ENCODE assay signal across 11 mouse cellular contexts in genomic region chr13:28720169-28720568, GRCm38 (mm10).
DNase-seq lines count a peak whose midpoint lies in the region; ATAC-seq lines count a peak whose summit lies in the region.
"Had no signal": no experiment of that assay in that cellular context is flagged by ENCODE, and none has a peak within 500 bp of the region (broad histone marks: within the 10 kb centered on the region; RNA-seq: fewer than 3 reads in every experiment).

No protein-coding gene starts in this region.

- H3K27ac ChIP-seq in lung, embryonic 16.5 days (ENCODE audit: low read length) = 0 out of 2 replicates have a peak overlapping the region, but pooled peaks have one; percentile 2
- H3K27ac ChIP-seq in midbrain, embryonic 11.5 days (ENCODE audit: low read depth, low read length) = no peak overlapping the region
- H3K27ac ChIP-seq: kidney, postnatal 0 days had no signal

- no peaks in the 10 kb centered on the region for H3K36me3 ChIP-seq in lung, embryonic 16.5 days (ENCODE audit: control insufficient read depth, insufficient read depth, low read length)
- H3K36me3 ChIP-seq in midbrain, embryonic 11.5 days (ENCODE audit: control insufficient read depth, insufficient read depth, low read length) = no peaks in the 10 kb centered on the region
- H3K36me3 ChIP-seq: embryonic facial prominence, embryonic 15.5 days had no signal

- WGBS in lung, embryonic 16.5 days = 58% methylated on average over 11 of the region's 11 CpGs
- WGBS in midbrain, embryonic 11.5 days = 77% methylated on average over 11 of the region's 11 CpGs

- no peaks in the 10 kb centered on the region for H3K9me3 ChIP-seq in lung, embryonic 16.5 days (ENCODE audit: control insufficient read depth, low read length)
- H3K9me3 ChIP-seq in midbrain, embryonic 11.5 days (ENCODE audit: control insufficient read depth, low read length) = no peaks in the 10 kb centered on the region
- H3K9me3 ChIP-seq: embryonic facial prominence, embryonic 15.5 days had no signal

- H3K27me3 ChIP-seq in lung, embryonic 16.5 days (ENCODE audit: control insufficient read depth, insufficient read depth, low read depth, low read length) = no peaks in the 10 kb centered on the region
- no peaks in the 10 kb centered on the region for H3K27me3 ChIP-seq in midbrain, embryonic 11.5 days (ENCODE audit: control insufficient read depth, insufficient read depth, low read length)
- H3K27me3 ChIP-seq: embryonic facial prominence, embryonic 15.5 days had no signal

- H3K4me2 ChIP-seq in lung, embryonic 16.5 days (ENCODE audit: low read depth, low read length) = no peak overlapping the region
- H3K4me2 ChIP-seq in midbrain, embryonic 11.5 days = no peak overlapping the region

- peak; percentile 11 to 26 for DNase-seq in cerebellum, postnatal 25 days
- DNase-seq in cerebellum, adult 18-20 months = no peak
- no peak for DNase-seq in lung, postnatal 25 days (ENCODE audit: low spot score)
- no peak for DNase-seq in midbrain, embryonic 11.5 days (ENCODE audit: low spot score, missing footprints)
- peak; percentile 57 to 77 for DNase-seq in thymus, postnatal 36 days
- no peak for DNase-seq in adrenal gland, adult 8-10 months
- DNase-seq in ovary, postnatal 14 days (ENCODE audit: low spot score) = no peak
- DNase-seq: liver, postnatal 0 days had no signal

- no peak for ATAC-seq in lung, embryonic 16.5 days (ENCODE audit: low read depth)
- ATAC-seq in midbrain, embryonic 11.5 days (ENCODE audit: low FRiP score) = no peak
- ATAC-seq: liver, postnatal 0 days had no signal

- peaks cover 36% of the 10 kb centered on the region for H3K4me1 ChIP-seq in lung, embryonic 16.5 days (replicated peaks; ENCODE audit: control insufficient read depth, insufficient read depth, low read length)
- peaks cover 53% of the 10 kb centered on the region for H3K4me1 ChIP-seq in midbrain, embryonic 11.5 days (ENCODE audit: control insufficient read depth, insufficient read depth, low read length)

- H3K9ac ChIP-seq in lung, embryonic 16.5 days (ENCODE audit: low read length) = no peak overlapping the region
- H3K9ac ChIP-seq in midbrain, embryonic 11.5 days (ENCODE audit: low read length) = 0 out of 2 replicates have a peak overlapping the region, but pooled peaks have one; percentile 24
- H3K9ac ChIP-seq: embryonic facial prominence, embryonic 15.5 days; liver, postnatal 0 days had no signal

- H3K4me3 ChIP-seq in lung, embryonic 16.5 days (ENCODE audit: low read length) = no peak overlapping the region
- no peak overlapping the region for H3K4me3 ChIP-seq in midbrain, embryonic 11.5 days (ENCODE audit: low read depth, low read length)
- H3K4me3 ChIP-seq: embryonic facial prominence, embryonic 15.5 days had no signal

Comparison
In these comparisons a context has a peak if more than half of its experiments do, and no peak if none do; other contexts are left out.
1. DNase-seq: peak in cerebellum, postnatal 25 days (2 of 2) and thymus, postnatal 36 days (2 of 2); none in cerebellum, adult 18-20 months (0 of 2), lung, postnatal 25 days (single experiment), midbrain, embryonic 11.5 days (single experiment), adrenal gland, adult 8-10 months (single experiment) and ovary, postnatal 14 days (single experiment).